Mouse (Mus musculus): Measurements from ENCODE around the gene Olfr370. TPM values are rescaled to one million over a fixed set of nuclear protein-coding genes. Genes with fewer than 3 reads are reported as not detected.
A peak's percentile ranks its signal among the peaks of the same experiment; 100 is the strongest.

Olfr370 gene
- polyA plus RNA-seq, 1 experiment from 2014 or later, result not detected

GRCm38 (mm10) chr8:83585333-83585732 is 49.8 kb downstream of the Olfr370 start:
- Histone ChIP-seq H3K27ac (replicated peaks; ENCODE audit: low read depth, low read length) (no peak overlapping the region), H3K4me2 (ENCODE audit: low read depth, low read length) (no peak overlapping the region), H3K27me3 (ENCODE audit: control insufficient read depth, insufficient read depth, low read length) (no peaks in the 10 kb centered on the region), H3K4me1 (ENCODE audit: control insufficient read depth, insufficient read depth, low read length) (no peaks in the 10 kb centered on the region), H3K4me3 (ENCODE audit: low read depth, low read length) (no peak overlapping the region), H3K36me3 (replicated peaks; ENCODE audit: control insufficient read depth, insufficient read depth, low read depth, low read length) (0 out of 2 replicates have a peak, but pooled peaks cover 2% of the 10 kb centered on the region), H3K9me3 (replicated peaks; ENCODE audit: control insufficient read depth, low read length) (no peaks in the 10 kb centered on the region), H3K9ac (replicated peaks; ENCODE audit: low read length) (no peak overlapping the region)
- DNase-seq (ENCODE audit: low spot score) (no peak), ATAC-seq (replicated peaks; ENCODE audit: insufficient number of reproducible peaks, low FRiP score, low TSS enrichment, low read depth) (no peak)
- 84% methylated on average over 3 of the region's 3 CpGs for WGBS

- Histone ChIP-seq H3K4me3 (ENCODE audit: low read depth, low read length) (no peak overlapping the region), H3K36me3 (replicated peaks; ENCODE audit: control insufficient read depth, insufficient read depth, low read depth, low read length) (0 out of 2 replicates have a peak, but pooled peaks cover 2% of the 10 kb centered on the region), H3K4me2 (ENCODE audit: low read depth, low read length) (no peak overlapping the region), H3K27me3 (ENCODE audit: control insufficient read depth, insufficient read depth, low read length) (no peaks in the 10 kb centered on the region), H3K27ac (replicated peaks; ENCODE audit: low read depth, low read length) (no peak overlapping the region), H3K4me1 (ENCODE audit: control insufficient read depth, insufficient read depth, low read length) (no peaks in the 10 kb centered on the region), H3K9me3 (replicated peaks; ENCODE audit: control insufficient read depth, low read length) (no peaks in the 10 kb centered on the region), H3K9ac (replicated peaks; ENCODE audit: low read length) (no peak overlapping the region)
- WGBS, result 68% methylated on average over 6 of the region's 6 CpGs
- ATAC-seq (replicated peaks; ENCODE audit: insufficient number of reproducible peaks, low FRiP score, low TSS enrichment, low read depth), result no peak
- DNase-seq (ENCODE audit: low spot score), result no peak
Measured at GRCm38 (mm10) chr8:83587644-83588043, 52.1 kb downstream of the Olfr370 start.

- Histone ChIP-seq H3K4me2 (ENCODE audit: low read depth, low read length) (no peak overlapping the region), H3K9ac (replicated peaks; ENCODE audit: low read length) (no peak overlapping the region), H3K9me3 (replicated peaks; ENCODE audit: control insufficient read depth, low read length) (no peaks in the 10 kb centered on the region), H3K27me3 (ENCODE audit: control insufficient read depth, insufficient read depth, low read length) (no peaks in the 10 kb centered on the region), H3K27ac (replicated peaks; ENCODE audit: low read depth, low read length) (no peak overlapping the region), H3K4me1 (ENCODE audit: control insufficient read depth, insufficient read depth, low read length) (no peaks in the 10 kb centered on the region), H3K36me3 (replicated peaks; ENCODE audit: control insufficient read depth, insufficient read depth, low read depth, low read length) (0 out of 2 replicates have a peak, but pooled peaks cover 2% of the 10 kb centered on the region), H3K4me3 (ENCODE audit: low read depth, low read length) (no peak overlapping the region)
- WGBS, result 94% methylated on average over 5 of the region's 5 CpGs
- DNase-seq (ENCODE audit: low spot score) (no peak), ATAC-seq (replicated peaks; ENCODE audit: insufficient number of reproducible peaks, low FRiP score, low TSS enrichment, low read depth) (no peak)
Measured at GRCm38 (mm10) chr8:83588886-83589285, 53.3 kb downstream of the Olfr370 start.

GRCm38 (mm10) chr8:83590488-83591023 is 55.0 kb downstream of the Olfr370 start:
- H3K9me3 ChIP-seq (replicated peaks; ENCODE audit: control insufficient read depth, low read length), result no peaks in the 10 kb centered on the region
- no peak overlapping the region for H3K9ac ChIP-seq (replicated peaks; ENCODE audit: low read length)
- DNase-seq (ENCODE audit: low spot score) (no peak), ATAC-seq (replicated peaks; ENCODE audit: insufficient number of reproducible peaks, low FRiP score, low TSS enrichment, low read depth) (no peak)
- no peaks in the 10 kb centered on the region for H3K4me1 ChIP-seq (ENCODE audit: control insufficient read depth, insufficient read depth, low read length)
- no peaks in the 10 kb centered on the region for H3K27me3 ChIP-seq (ENCODE audit: control insufficient read depth, insufficient read depth, low read length)
- 0 out of 2 replicates have a peak, but pooled peaks cover 2% of the 10 kb centered on the region for H3K36me3 ChIP-seq (replicated peaks; ENCODE audit: control insufficient read depth, insufficient read depth, low read depth, low read length)
- H3K4me3 ChIP-seq (ENCODE audit: low read depth, low read length), result no peak overlapping the region
- 84% methylated on average over 7 of the region's 7 CpGs for WGBS
- H3K27ac ChIP-seq (replicated peaks; ENCODE audit: low read depth, low read length), result no peak overlapping the region
- no peak overlapping the region for H3K4me2 ChIP-seq (ENCODE audit: low read depth, low read length)

- H3K4me1 ChIP-seq (ENCODE audit: control insufficient read depth, insufficient read depth, low read length), result no peaks in the 10 kb centered on the region
- no peaks in the 10 kb centered on the region for H3K9me3 ChIP-seq (replicated peaks; ENCODE audit: control insufficient read depth, low read length)
- no peak overlapping the region for H3K27ac ChIP-seq (replicated peaks; ENCODE audit: low read depth, low read length)
- no peaks in the 10 kb centered on the region for H3K27me3 ChIP-seq (ENCODE audit: control insufficient read depth, insufficient read depth, low read length)
- no peak for DNase-seq (ENCODE audit: low spot score)
- H3K36me3 ChIP-seq (replicated peaks; ENCODE audit: control insufficient read depth, insufficient read depth, low read depth, low read length), result 0 out of 2 replicates have a peak, but pooled peaks cover 2% of the 10 kb centered on the region
- H3K9ac ChIP-seq (replicated peaks; ENCODE audit: low read length), result peak overlapping the region; percentile 46; the same call in 1 of the 2 replicates
- peak overlapping the region; percentile 93 for H3K4me3 ChIP-seq (ENCODE audit: low read depth, low read length)
- WGBS, result 69% methylated on average over 3 of the region's 3 CpGs
- no peak for ATAC-seq (replicated peaks; ENCODE audit: insufficient number of reproducible peaks, low FRiP score, low TSS enrichment, low read depth)
- H3K4me2 ChIP-seq (ENCODE audit: low read depth, low read length), result peak overlapping the region; percentile 87
Measured at GRCm38 (mm10) chr8:83592682-83593081, 57.1 kb downstream of the Olfr370 start.

GRCm38 (mm10) chr8:83593325-83594166 is 58.0 kb downstream of the Olfr370 start:
- H3K9me3 ChIP-seq (replicated peaks; ENCODE audit: control insufficient read depth, low read length), result no peaks in the 10 kb centered on the region
- H3K27me3 ChIP-seq (ENCODE audit: control insufficient read depth, insufficient read depth, low read length), result no peaks in the 10 kb centered on the region
- DNase-seq (ENCODE audit: low spot score), result peak; percentile 17
- ATAC-seq (replicated peaks; ENCODE audit: insufficient number of reproducible peaks, low FRiP score, low TSS enrichment, low read depth), result no peak
- H3K4me1 ChIP-seq (ENCODE audit: control insufficient read depth, insufficient read depth, low read length), result no peaks in the 10 kb centered on the region
- no peaks in the 10 kb centered on the region for H3K36me3 ChIP-seq (replicated peaks; ENCODE audit: control insufficient read depth, insufficient read depth, low read depth, low read length)
- peak overlapping the region; percentile 65 for H3K27ac ChIP-seq (replicated peaks; ENCODE audit: low read depth, low read length)
- peak overlapping the region; percentile 93 for H3K4me3 ChIP-seq (ENCODE audit: low read depth, low read length)
- WGBS, result 7% methylated on average over 22 of the region's 22 CpGs
- H3K4me2 ChIP-seq (ENCODE audit: low read depth, low read length), result peak overlapping the region; percentile 87
- H3K9ac ChIP-seq (replicated peaks; ENCODE audit: low read length), result peak overlapping the region; percentile 79

- peak overlapping the region; percentile 79 for H3K9ac ChIP-seq (replicated peaks; ENCODE audit: low read length)
- peak overlapping the region; percentile 93 for H3K4me3 ChIP-seq (ENCODE audit: low read depth, low read length)
- WGBS, result under 1% methylated on average over 43 of the region's 43 CpGs
- no peaks in the 10 kb centered on the region for H3K36me3 ChIP-seq (replicated peaks; ENCODE audit: control insufficient read depth, insufficient read depth, low read depth, low read length)
- peak overlapping the region; percentile 87 for H3K4me2 ChIP-seq (ENCODE audit: low read depth, low read length)
- DNase-seq (ENCODE audit: low spot score), result peak; percentile 100
- H3K27ac ChIP-seq (replicated peaks; ENCODE audit: low read depth, low read length), result peak overlapping the region; percentile 74
- H3K27me3 ChIP-seq (ENCODE audit: control insufficient read depth, insufficient read depth, low read length), result no peaks in the 10 kb centered on the region
- H3K4me1 ChIP-seq (ENCODE audit: control insufficient read depth, insufficient read depth, low read length), result no peaks in the 10 kb centered on the region
- ATAC-seq (replicated peaks; ENCODE audit: insufficient number of reproducible peaks, low FRiP score, low TSS enrichment, low read depth), result peak; percentile 96
- H3K9me3 ChIP-seq (replicated peaks; ENCODE audit: control insufficient read depth, low read length), result no peaks in the 10 kb centered on the region
Measured at GRCm38 (mm10) chr8:83594167-83595049, 58.8 kb downstream of the Olfr370 start.

Data from embryonic facial prominence, embryonic 11.5 days (tissue).